Mouse (Mus musculus): ENCODE data around the gene Coil.

Coil gene

DNA sequence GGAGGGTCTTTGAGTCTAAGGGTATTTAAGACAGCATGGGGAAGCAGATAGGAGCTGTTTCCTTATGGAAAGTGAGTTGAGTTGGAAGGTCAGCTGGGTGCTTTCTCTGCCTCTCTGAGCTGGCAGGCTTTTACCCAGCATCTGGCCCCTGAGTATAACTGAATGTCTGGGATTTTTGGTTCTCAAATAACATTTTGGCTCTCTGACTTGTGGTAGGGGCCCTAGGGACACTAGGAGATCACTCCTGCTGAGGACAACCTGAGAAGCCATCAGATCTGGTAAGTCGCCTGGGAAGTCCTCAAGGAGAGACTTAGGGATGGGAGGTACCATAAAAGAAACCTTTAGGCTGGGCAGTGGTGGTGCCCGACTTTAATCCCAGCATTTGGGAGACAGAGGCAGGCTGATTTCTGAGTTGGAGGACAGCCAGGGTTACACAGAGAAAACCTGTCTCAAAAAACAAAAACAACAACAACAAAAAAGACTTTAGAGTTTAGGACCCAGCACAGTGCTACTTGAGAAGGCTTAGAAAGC is at the start of gene Coil:
TSS of gene Coil (plus strand) at position 51 of the 531 bp plus-strand sequence.
- DNase-seq (ENCODE audit: low spot score in 2 of 2): peak in 1 of 2 experiments; percentile 25

DNA sequence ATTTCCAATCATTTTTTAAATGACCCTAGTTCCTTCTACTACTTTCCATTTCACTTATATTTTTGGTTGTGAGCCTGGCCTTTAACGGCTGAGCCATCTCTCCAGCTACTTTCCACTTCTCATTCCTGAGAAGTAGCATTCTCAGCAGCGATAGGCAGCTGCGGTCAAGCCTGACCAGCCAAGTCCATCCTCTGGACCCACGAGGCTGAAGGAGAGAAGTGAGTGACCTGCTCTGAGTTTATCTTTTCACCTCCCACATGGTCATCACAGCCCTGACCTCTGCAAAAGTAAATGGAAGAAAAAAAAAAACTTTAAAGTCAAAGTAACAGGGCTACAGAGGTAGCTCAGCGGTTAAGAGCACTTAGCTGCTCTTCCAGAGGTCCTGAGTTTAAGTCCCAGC is 43.5 kb upstream of the Coil start:
- no peak for DNase-seq (ENCODE audit: low spot score in 2 of 2)

GRCm38 (mm10) chr11:88931692-88932530 is 38.1 kb upstream of the Coil start:
- DNase-seq (ENCODE audit: low spot score in 2 of 2): no peak

- DNase-seq (ENCODE audit: low spot score in 2 of 2): no peak
Observed at GRCm38 (mm10) chr11:88933030-88933429, 37.0 kb upstream of the Coil start.

- no peak for DNase-seq (ENCODE audit: low spot score in 2 of 2)
Observed at GRCm38 (mm10) chr11:88934089-88935000, 35.7 kb upstream of the Coil start.

- DNase-seq (ENCODE audit: low spot score in 2 of 2): no peak
Observed at GRCm38 (mm10) chr11:88937886-88938285, 32.2 kb upstream of the Coil start.

GRCm38 (mm10) chr11:88938770-88939169 is 31.3 kb upstream of the Coil start:
- DNase-seq (ENCODE audit: low spot score in 2 of 2): no peak

DNA sequence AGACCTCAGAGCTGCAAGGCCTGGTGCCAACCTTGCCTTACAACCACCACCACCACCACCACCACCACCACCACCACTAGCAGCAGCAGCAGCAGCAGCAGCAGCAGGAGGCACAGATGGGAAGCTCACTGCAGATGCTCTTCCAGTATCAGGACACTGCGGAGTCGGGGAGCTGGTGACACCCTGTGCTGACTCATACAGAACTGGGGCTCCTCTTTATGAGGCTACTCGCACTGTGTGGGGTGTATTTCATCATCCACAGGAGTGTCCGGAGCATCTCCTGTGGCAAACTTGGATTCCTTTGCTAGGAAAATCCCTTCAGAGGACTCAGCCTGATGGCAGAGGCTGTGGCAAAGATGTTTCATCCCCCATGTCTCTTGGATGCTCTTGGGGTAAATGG is 30.4 kb upstream of the Coil start:
- no peak for DNase-seq (ENCODE audit: low spot score in 2 of 2)

DNA sequence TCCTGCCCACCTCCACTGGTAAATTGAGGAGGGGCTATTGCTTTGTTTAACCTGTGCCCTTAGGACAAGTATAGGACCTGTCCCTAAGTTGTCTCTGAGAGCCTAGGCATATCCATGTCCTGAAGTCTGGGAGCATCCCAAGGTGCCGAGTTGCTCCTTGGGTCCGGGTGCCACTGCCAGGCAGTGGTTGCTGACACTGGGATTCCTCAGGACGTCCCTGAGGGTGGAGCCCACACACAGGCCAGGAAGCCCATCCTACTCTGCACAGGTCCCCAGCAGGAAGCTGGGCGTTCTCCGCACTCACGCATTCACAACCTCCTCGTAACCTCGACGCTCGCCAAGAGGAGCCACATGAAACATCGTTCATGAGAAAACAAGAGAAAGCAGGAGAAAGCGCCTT is 28.6 kb upstream of the Coil start:
- no peak for DNase-seq (ENCODE audit: low spot score in 2 of 2)

- no peak for DNase-seq (ENCODE audit: low spot score in 2 of 2)
Observed at GRCm38 (mm10) chr11:88945971-88946585, 24.0 kb upstream of the Coil start.

- DNase-seq (ENCODE audit: low spot score in 2 of 2): no peak
Observed at GRCm38 (mm10) chr11:88948896-88949295, 21.2 kb upstream of the Coil start.

GRCm38 (mm10) chr11:88949802-88950639 is 20.0 kb upstream of the Coil start:
- peak in 1 of 2 experiments; percentile 46 for DNase-seq (ENCODE audit: low spot score in 2 of 2)

DNA sequence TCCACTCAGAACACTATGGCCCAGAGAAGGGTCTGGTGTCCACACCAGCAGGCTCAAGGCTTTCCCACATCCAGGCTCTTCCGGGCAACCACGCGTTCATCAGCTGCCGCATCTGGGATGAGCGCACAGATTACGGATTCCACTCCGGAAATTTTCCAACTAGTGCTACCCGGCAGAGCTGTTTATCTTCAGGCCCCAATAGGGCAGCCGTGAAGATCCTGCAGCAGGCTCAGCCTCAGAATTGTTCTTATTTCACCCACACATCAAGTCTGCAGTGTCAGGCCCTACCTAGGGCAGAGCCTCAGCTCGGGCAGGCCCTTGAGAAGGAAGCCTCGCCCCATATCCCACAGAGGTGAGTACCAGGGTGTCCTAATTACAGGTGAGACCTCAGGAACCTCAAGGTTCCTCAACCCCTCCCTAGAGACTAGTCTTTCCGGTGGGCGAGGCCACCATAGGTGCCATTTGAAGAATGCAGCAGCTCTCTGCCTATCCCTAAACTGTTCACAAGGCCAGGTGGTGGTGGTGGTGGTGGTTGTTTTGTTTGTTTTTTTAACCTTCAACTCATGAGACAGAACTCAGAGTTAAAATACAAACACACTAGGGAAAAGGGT is 19.3 kb upstream of the Coil start:
- DNase-seq (ENCODE audit: low spot score in 2 of 2): no peak

DNA sequence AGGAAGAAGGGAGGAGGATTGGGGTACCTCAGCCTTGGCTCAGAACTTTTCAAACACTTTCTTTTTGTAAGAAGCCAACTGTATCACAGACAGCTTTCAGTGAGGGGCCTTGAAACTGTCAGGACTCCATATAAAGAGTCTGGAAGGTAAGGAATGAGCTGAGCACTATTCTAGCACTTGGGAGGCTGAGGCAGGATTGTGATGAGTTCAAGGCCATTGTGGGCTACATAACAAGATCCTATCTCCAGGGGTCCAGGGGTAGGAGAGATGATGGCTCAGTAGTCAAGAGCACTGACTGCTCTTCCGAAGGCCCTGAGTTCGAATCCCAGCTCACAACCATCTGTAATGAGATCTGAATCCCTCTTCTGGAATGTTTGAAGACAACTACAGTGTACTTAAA is 18.5 kb upstream of the Coil start:
- DNase-seq (ENCODE audit: low spot score in 2 of 2): no peak

- no peak for DNase-seq (ENCODE audit: low spot score in 2 of 2)
Observed at GRCm38 (mm10) chr11:88952117-88952516, 17.9 kb upstream of the Coil start.

DNA sequence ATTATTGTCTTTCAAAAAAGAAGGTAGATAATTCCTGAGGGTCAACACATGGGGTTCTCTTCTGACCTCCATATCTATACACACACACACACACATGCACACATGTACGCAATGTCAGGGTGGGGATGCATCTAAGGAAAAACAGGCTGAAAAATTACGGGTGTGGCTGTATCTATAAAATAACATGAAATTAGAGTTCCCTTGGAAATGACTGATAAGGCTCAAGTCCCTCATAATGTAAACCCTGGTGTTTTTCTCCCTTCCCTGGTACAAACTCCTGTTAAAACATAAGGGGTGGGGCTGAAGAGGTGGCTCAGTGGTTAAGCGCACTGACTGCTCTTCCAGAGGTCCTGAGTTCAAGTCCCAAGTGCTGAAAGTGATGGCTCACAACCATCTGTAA is 16.5 kb upstream of the Coil start:
- DNase-seq (ENCODE audit: low spot score in 2 of 2): no peak

DNA sequence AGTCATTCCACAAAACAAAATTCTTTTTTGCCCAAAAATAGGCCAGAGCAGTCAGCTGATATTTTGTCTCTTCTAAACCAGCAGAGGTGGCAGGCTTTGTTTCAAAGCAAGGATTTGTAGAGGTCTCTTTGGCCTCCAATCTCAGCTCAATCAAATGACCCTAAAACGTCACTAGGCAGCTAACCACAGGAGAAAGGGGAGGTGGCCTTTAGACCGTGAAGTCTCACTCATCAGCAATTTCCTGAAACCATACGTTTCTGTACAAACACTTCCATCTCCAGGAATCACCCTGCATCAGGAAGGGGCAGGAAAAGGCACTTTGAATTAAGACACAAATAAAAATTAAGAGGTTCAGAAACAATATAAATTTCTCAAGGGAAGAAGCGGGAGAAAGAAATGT is 15.2 kb upstream of the Coil start:
- no peak for DNase-seq (ENCODE audit: low spot score in 2 of 2)

DNA sequence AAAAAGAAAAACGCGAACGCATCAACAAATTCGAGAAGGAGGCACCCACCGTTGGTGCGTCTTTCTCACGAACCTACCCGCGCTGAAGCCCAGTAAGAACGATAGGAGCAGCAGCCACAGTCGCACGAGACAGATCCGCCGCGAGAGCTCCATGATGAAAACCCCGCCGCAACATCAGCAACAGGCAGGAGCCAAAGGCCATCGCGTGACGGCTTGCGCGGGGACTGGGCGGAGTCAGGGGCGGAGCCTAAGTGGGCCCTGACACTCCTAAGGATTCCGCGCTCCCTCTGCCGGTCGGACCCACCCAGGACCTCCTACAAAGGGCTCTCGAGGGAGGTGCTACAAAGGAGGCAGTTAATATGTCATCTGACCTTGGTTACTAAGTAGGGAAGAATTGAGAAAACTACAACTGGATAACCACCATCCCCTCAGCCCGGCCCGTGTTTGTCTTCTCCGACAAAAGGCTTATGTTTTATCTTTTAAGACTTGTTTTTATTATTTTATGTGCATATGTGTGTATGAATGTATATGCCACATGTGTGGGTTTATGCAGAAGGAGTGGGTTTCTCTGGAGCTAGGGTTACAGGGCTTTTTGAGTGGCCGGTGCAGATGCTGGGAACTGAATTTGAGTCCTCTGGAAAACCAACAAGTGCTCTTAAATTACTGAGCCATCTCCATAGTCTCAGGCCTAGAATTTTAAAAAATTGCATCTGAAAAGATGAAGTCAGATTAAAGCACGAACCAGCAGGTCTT is 14.7 kb upstream of the Coil start, which contains the start of gene Scpep1:
TSS of gene Scpep1 (minus strand) at position 249 of the 753 bp plus-strand sequence.
- peak; percentile 95 to 99 for DNase-seq (ENCODE audit: low spot score in 2 of 2)

DNA sequence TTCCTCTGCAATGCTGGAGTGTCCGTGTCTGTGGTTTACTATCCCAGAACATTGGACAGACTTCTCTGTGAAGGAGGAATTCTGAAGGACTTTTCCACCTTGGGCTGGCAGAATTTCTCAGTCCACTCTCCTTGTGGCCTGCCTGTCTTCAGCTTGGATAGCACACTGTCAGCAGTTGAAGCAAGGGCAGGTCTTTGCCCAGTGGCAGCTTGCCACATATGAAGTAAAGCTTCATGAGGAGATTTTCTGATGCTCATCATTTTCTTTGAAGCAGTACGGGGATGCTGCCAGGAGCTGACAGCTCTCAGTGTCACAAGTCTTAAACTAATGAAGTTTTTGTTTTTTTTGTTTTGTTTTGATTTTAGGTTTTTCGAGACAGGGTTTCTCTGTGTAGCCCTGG is 11.2 kb upstream of the Coil start:
- DNase-seq (ENCODE audit: low spot score in 2 of 2): no peak

DNA sequence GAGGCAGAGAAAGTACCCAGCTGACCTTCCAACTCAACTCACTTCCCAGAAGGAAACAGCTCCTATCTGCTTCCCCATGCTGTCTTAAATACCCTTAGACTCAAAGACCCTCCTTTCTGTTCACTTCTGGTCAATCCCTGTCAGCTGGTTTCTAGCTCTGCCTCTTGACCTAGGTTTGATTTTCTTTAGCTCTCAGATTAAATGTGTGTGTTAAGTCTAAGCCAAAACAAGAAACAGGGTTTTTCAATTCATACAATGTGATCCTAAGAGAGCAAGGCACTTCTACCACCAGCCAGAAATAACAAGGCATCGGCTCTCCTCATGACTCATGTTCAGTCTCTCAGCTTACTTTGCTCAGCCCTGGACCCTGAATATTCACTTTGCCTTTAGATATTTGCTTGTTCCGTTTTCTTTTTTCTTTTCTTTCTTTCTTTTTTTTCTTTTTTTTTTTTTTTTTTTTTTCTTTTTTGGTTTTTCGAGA is 3.1 kb upstream of the Coil start, which contains the start of gene Elobl:
TSS of gene Elobl (minus strand) at position 51 of the 481 bp plus-strand sequence.
- no peak for DNase-seq (ENCODE audit: low spot score in 2 of 2)

Data from spleen, postnatal 10 days (tissue).